Mouse (Mus musculus) lung, adult 2 months (tissue): ENCODE measurements at regions not wholly inside any gene's neighbourhood (a gene's known extent, or its start where the extent isn't known, plus 50 kb on each side); places are given as distances from the start of the nearest gene placed in this dataset.

Source experiments
- CTCF ChIP-seq: fragments of 200-500 bp; IDR thresholded peaks from 2 replicates; pipeline ENCODE4 v1.5.1; 2011; ENCODE audit warnings: mild to moderate bottlenecking, low read length, control low read depth; ENCODE audit not compliant: insufficient read depth
- POLR2A ChIP-seq: fragments of 200-500 bp; IDR thresholded peaks from 2 replicates; pipeline ENCODE4 v1.6.1; 2011; ENCODE audit warnings: low read depth, mild to moderate bottlenecking, control low read depth, low read length, borderline replicate concordance; ENCODE audit errors: extremely low read depth

GRCm38 (mm10) chr7:71966015-71966414, 340.4 kb downstream of the Mctp2 start:
- TF ChIP-seq CTCF (0 out of 2 replicates have a peak, but pooled peaks have one; percentile 8), POLR2A (no peak)
